Mouse (Mus musculus) cerebellum, adult 2 months (tissue): ENCODE results near the gene Adgrv1.

Experiments used
- CTCF ChIP-seq: fragments of 200-500 bp; IDR thresholded peaks from 2 replicates; pipeline ENCODE4 v1.5.1; 2011; ENCODE audit warnings: low read depth, mild to moderate bottlenecking, control low read depth, low read length, moderate library complexity, borderline replicate concordance; ENCODE audit not compliant: insufficient read depth
- POLR2A ChIP-seq: fragments of 200-500 bp; IDR thresholded peaks from 2 replicates; pipeline ENCODE4 v1.6.1; 2011; ENCODE audit warnings: low read length, control low read depth, borderline replicate concordance; ENCODE audit not compliant: insufficient read depth

DNA sequence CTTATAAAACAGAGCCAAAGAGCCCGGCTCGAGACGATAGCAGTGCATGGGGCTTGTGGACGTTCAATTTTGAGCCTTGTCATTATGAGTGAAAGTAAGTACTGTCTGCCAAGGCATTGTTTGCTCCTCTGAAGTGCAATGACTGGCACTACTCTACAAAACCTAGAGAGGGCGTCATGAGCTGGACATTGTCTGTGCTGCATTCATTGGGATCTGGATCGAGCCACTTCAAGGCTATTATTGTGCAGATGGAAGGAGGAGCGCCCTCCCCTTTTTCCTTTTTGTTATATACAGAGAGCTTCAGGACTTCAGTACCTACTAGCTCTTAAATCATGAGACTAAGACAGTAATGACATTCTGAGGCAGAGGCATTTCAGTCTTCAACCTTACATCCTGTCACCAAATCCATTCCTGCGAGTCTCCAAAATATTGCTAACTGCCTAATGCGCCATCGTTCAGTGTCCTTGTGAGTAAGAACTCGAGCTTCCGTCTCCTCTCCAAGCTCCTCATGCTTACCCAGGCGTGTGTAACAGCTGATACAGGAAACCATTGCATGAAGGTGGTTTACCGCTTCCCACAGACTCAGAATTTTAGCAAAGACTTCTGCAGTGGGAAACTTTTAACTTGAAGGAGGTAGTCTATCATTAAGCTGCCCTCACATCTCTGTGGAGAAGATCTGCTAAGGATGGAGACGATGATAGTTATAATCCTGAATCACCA lies 285.5 kb downstream of the Adgrv1 start:
- TF ChIP-seq CTCF (no peak), POLR2A (no peak)
